Mouse (Mus musculus) cerebral cortex, adult 2 months (tissue): Measurements from ENCODE around the gene Immp2l.

ENCODE experiments used
- WGBS: fragments of 180-500 bp; shearing (Covaris S2); methylation state at CpG from one replicate; pipeline ENCODE4 v1.1.7; 2018; 5-methylcytosine and 5-hydroxymethylcytosine counted together

Gene Immp2l

GRCm38 (mm10) chr12:41192829-41193228 lies 168.9 kb downstream of the Immp2l start:
- 62% methylated on average over 3 of the region's 3 CpGs for WGBS

GRCm38 (mm10) chr12:41196374-41196773 lies 172.5 kb downstream of the Immp2l start:
- WGBS: 86% methylated on average over 2 of the region's 2 CpGs

- 72% methylated on average over 1 of the region's 1 CpGs for WGBS
Observed at GRCm38 (mm10) chr12:41215186-41215585, 191.3 kb downstream of the Immp2l start.

- WGBS: 83% methylated on average over 3 of the region's 3 CpGs
Observed at GRCm38 (mm10) chr12:41221893-41222292, 198.0 kb downstream of the Immp2l start.

GRCm38 (mm10) chr12:41223686-41224085 lies 199.8 kb downstream of the Immp2l start:
- 93% methylated on average over 1 of the region's 1 CpGs for WGBS

GRCm38 (mm10) chr12:41224538-41224937 lies 200.6 kb downstream of the Immp2l start:
- WGBS: 68% methylated on average over 4 of the region's 4 CpGs

GRCm38 (mm10) chr12:41231966-41232365 lies 208.1 kb downstream of the Immp2l start:
- 64% methylated on average over 2 of the region's 2 CpGs for WGBS

- WGBS: 73% methylated on average over 3 of the region's 3 CpGs
Observed at GRCm38 (mm10) chr12:41237880-41238279, 214.0 kb downstream of the Immp2l start.

GRCm38 (mm10) chr12:41241221-41241620 lies 217.3 kb downstream of the Immp2l start:
- 87% methylated on average over 2 of the region's 2 CpGs for WGBS

GRCm38 (mm10) chr12:41248254-41248653 lies 224.4 kb downstream of the Immp2l start:
- WGBS: 65% methylated on average over 1 of the region's 1 CpGs

GRCm38 (mm10) chr12:41250123-41250522 lies 226.2 kb downstream of the Immp2l start:
- 89% methylated on average over 3 of the region's 3 CpGs for WGBS

GRCm38 (mm10) chr12:41257905-41258304 lies 234.0 kb downstream of the Immp2l start:
- 78% methylated on average over 2 of the region's 2 CpGs for WGBS

- WGBS: 78% methylated on average over 2 of the region's 2 CpGs
Observed at GRCm38 (mm10) chr12:41259608-41260007, 235.7 kb downstream of the Immp2l start.

GRCm38 (mm10) chr12:41274136-41274535 lies 250.2 kb downstream of the Immp2l start:
- 91% methylated on average over 8 of the region's 8 CpGs for WGBS

GRCm38 (mm10) chr12:41275361-41275760 lies 251.5 kb downstream of the Immp2l start:
- 13% methylated on average over 3 of the region's 3 CpGs for WGBS

GRCm38 (mm10) chr12:41277896-41278295 lies 254.0 kb downstream of the Immp2l start:
- 100% methylated on average over 1 of the region's 1 CpGs for WGBS

- 89% methylated on average over 3 of the region's 3 CpGs for WGBS
Observed at GRCm38 (mm10) chr12:41289047-41289446, 265.2 kb downstream of the Immp2l start.

- 73% methylated on average over 3 of the region's 3 CpGs for WGBS
Observed at GRCm38 (mm10) chr12:41307015-41307414, 283.1 kb downstream of the Immp2l start.

GRCm38 (mm10) chr12:41308726-41309680 lies 285.1 kb downstream of the Immp2l start:
- WGBS: 52% methylated on average over 6 of the region's 6 CpGs

GRCm38 (mm10) chr12:41313391-41313790 lies 289.5 kb downstream of the Immp2l start:
- 75% methylated on average over 6 of the region's 6 CpGs for WGBS

- 51% methylated on average over 11 of the region's 11 CpGs for WGBS
Observed at GRCm38 (mm10) chr12:41314811-41315461, 291.0 kb downstream of the Immp2l start.

GRCm38 (mm10) chr12:41315871-41316270 lies 292.0 kb downstream of the Immp2l start:
- WGBS: 85% methylated on average over 4 of the region's 4 CpGs

GRCm38 (mm10) chr12:41316426-41316825 lies 292.5 kb downstream of the Immp2l start:
- 95% methylated on average over 4 of the region's 4 CpGs for WGBS
